In genomic region chr2:115747639-115748038, GRCm38 (mm10) we compare ENCODE assay signal across 29 mouse cellular contexts.
DNase-seq lines count a peak whose midpoint lies in the region; ATAC-seq and TF ChIP-seq lines count a peak whose summit lies in the region.
"Had no signal": no experiment of that assay in that cellular context is flagged by ENCODE, and none has a peak within 500 bp of the region (broad histone marks: within the 10 kb centered on the region; RNA-seq: fewer than 3 reads in every experiment).

No protein-coding gene starts in this region.

- no peak overlapping the region for H3K4me3 ChIP-seq in forebrain, embryonic 11.5 days (ENCODE audit: low read depth, low read length)
- H3K4me3 ChIP-seq in forebrain, embryonic 12.5 days (replicated peaks): no peak overlapping the region
- H3K4me3 ChIP-seq in liver, embryonic 11.5 days (ENCODE audit: low read depth, low read length): no peak overlapping the region
- H3K4me3 ChIP-seq: embryonic facial prominence, embryonic 12.5 days; embryonic facial prominence, embryonic 15.5 days; gastrocnemius, adult 2 months; heart, embryonic 10.5 days; heart, embryonic 13.5 days had no signal

- no peak for TF ChIP-seq POLR2A in brain, embryonic 14.5 days (IDR thresholded peaks at IDR 0.05; ENCODE audit: borderline replicate concordance, extremely low read depth, insufficient read depth, insufficient read length, poor library complexity, severe bottlenecking)

- no peak overlapping the region for H3K27ac ChIP-seq in forebrain, embryonic 11.5 days (ENCODE audit: low read depth, low read length)
- H3K27ac ChIP-seq in forebrain, embryonic 12.5 days: no peak overlapping the region
- H3K27ac ChIP-seq in liver, embryonic 11.5 days (ENCODE audit: low read depth, low read length): no peak overlapping the region
- H3K27ac ChIP-seq: embryonic facial prominence, embryonic 12.5 days; embryonic facial prominence, embryonic 15.5 days; gastrocnemius, adult 2 months; heart, embryonic 10.5 days; heart, embryonic 13.5 days; hindbrain, embryonic 14.5 days; hindbrain, postnatal 0 days had no signal

- H3K4me1 ChIP-seq in forebrain, embryonic 11.5 days (replicated peaks; ENCODE audit: control insufficient read depth, insufficient read depth, low read length): no peaks in the 10 kb centered on the region
- peaks cover 4% of the 10 kb centered on the region; the same call in 1 of the 2 replicates for H3K4me1 ChIP-seq in forebrain, embryonic 12.5 days
- no peaks in the 10 kb centered on the region for H3K4me1 ChIP-seq in liver, embryonic 11.5 days (replicated peaks; ENCODE audit: control insufficient read depth, insufficient read depth, low read length)
- H3K4me1 ChIP-seq: embryonic facial prominence, embryonic 12.5 days; embryonic facial prominence, embryonic 15.5 days had no signal

- no peaks in the 10 kb centered on the region for H3K36me3 ChIP-seq in forebrain, embryonic 11.5 days (ENCODE audit: control insufficient read depth, insufficient read depth, low read length)
- H3K36me3 ChIP-seq in forebrain, embryonic 12.5 days (replicated peaks): no peaks in the 10 kb centered on the region
- H3K36me3 ChIP-seq in liver, embryonic 11.5 days (ENCODE audit: control insufficient read depth, insufficient read depth, low read length): no peaks in the 10 kb centered on the region
- H3K36me3 ChIP-seq: embryonic facial prominence, embryonic 12.5 days; embryonic facial prominence, embryonic 15.5 days; heart, embryonic 10.5 days; heart, embryonic 13.5 days had no signal

- no peaks in the 10 kb centered on the region for H3K27me3 ChIP-seq in forebrain, embryonic 11.5 days (ENCODE audit: control insufficient read depth, insufficient read depth, low read length)
- H3K27me3 ChIP-seq in forebrain, embryonic 12.5 days: no peaks in the 10 kb centered on the region
- H3K27me3 ChIP-seq in liver, embryonic 11.5 days (replicated peaks; ENCODE audit: control insufficient read depth, insufficient read depth, low read length): no peaks in the 10 kb centered on the region
- H3K27me3 ChIP-seq: embryonic facial prominence, embryonic 12.5 days; embryonic facial prominence, embryonic 15.5 days; heart, embryonic 13.5 days had no signal

- no peak for TF ChIP-seq CTCF in brain, embryonic 14.5 days (IDR thresholded peaks at IDR 0.05; ENCODE audit: borderline replicate concordance, extremely low read depth, insufficient read depth, insufficient read length)

- no peak for DNase-seq in forebrain, embryonic 11.5 days (ENCODE audit: low spot score)
- peak; percentile 80 for DNase-seq in heart, adult 11 months
- DNase-seq in heart, adult 8-10 months (ENCODE audit: low spot score): no peak
- peak; percentile 95 for DNase-seq in R1 (ENCODE audit: low read depth, low spot score)
- peak; percentile 54 for DNase-seq in brain, embryonic 14.5 days (ENCODE audit: low read depth)
- no peak for DNase-seq in adipocyte (ENCODE audit: low spot score)
- DNase-seq in liver, embryonic 11.5 days (ENCODE audit: low spot score): no peak
- DNase-seq: adrenal gland, adult 8-10 months; adrenal gland, postnatal 36 days; cerebellum, adult 11 months; cerebellum, adult 2 months; cerebellum, adult 9-11 months; cerebellum, postnatal 25 days; forebrain, postnatal 0 days; gastrocnemius, adult 2 months; gastrocnemius, postnatal 14 days; heart, adult 18-20 months; heart, postnatal 14 days; heart, postnatal 4 days; kidney, adult 18-20 months had no signal

- 75% methylated on average over 3 of the region's 3 CpGs for WGBS in forebrain, embryonic 11.5 days
- WGBS in forebrain, embryonic 12.5 days: 40% methylated on average over 3 of the region's 3 CpGs
- 93% methylated on average over 3 of the region's 3 CpGs for WGBS in liver, embryonic 11.5 days

- 0 out of 2 replicates have a peak, but pooled peaks have one; percentile 33 for ATAC-seq in forebrain, embryonic 11.5 days (replicated peaks; ENCODE audit: low FRiP score)
- no peak for ATAC-seq in forebrain, embryonic 12.5 days (ENCODE audit: low FRiP score)
- no peak for ATAC-seq in liver, embryonic 11.5 days (replicated peaks; ENCODE audit: low FRiP score)
- ATAC-seq: forebrain, postnatal 0 days; hindbrain, postnatal 0 days; inflammation-experienced regulatory T-cells, adult 6 months; intestine, embryonic 16.5 days had no signal

- H3K9ac ChIP-seq in forebrain, embryonic 11.5 days (ENCODE audit: low read length): no peak overlapping the region
- H3K9ac ChIP-seq in forebrain, embryonic 12.5 days: no peak overlapping the region
- H3K9ac ChIP-seq in liver, embryonic 11.5 days (ENCODE audit: low read depth, low read length): no peak overlapping the region
- H3K9ac ChIP-seq: embryonic facial prominence, embryonic 12.5 days; embryonic facial prominence, embryonic 15.5 days; forebrain, postnatal 0 days; heart, embryonic 13.5 days; hindbrain, embryonic 14.5 days had no signal

- H3K4me2 ChIP-seq in forebrain, embryonic 11.5 days (ENCODE audit: low read depth, low read length, severe bottlenecking): no peak overlapping the region
- no peak overlapping the region for H3K4me2 ChIP-seq in forebrain, embryonic 12.5 days
- no peak overlapping the region for H3K4me2 ChIP-seq in liver, embryonic 11.5 days
- H3K4me2 ChIP-seq: embryonic facial prominence, embryonic 12.5 days; embryonic facial prominence, embryonic 15.5 days; heart, embryonic 13.5 days; hindbrain, embryonic 14.5 days had no signal

- H3K9me3 ChIP-seq in forebrain, embryonic 11.5 days (ENCODE audit: control insufficient read depth, low read length): no peaks in the 10 kb centered on the region
- no peaks in the 10 kb centered on the region for H3K9me3 ChIP-seq in forebrain, embryonic 12.5 days
- no peaks in the 10 kb centered on the region for H3K9me3 ChIP-seq in liver, embryonic 11.5 days (ENCODE audit: control insufficient read depth, low read length)
- H3K9me3 ChIP-seq: embryonic facial prominence, embryonic 12.5 days; embryonic facial prominence, embryonic 15.5 days; heart, embryonic 10.5 days; heart, embryonic 13.5 days had no signal

Comparison
In these comparisons a context has a peak if more than half of its experiments do, and no peak if none do; other contexts are left out.
1. DNase-seq: peak in heart, adult 11 months (single experiment), R1 (single experiment) and brain, embryonic 14.5 days (single experiment); none in forebrain, embryonic 11.5 days (single experiment), heart, adult 8-10 months (single experiment), adipocyte (single experiment) and liver, embryonic 11.5 days (single experiment).